Mouse (Mus musculus) CD8-positive naive resting alpha-beta T cell, adult 2 months (primary cell): ENCODE data around the gene Gm44596.

ENCODE experiments used
- DNase-seq, 2 experiments: peaks; one replicate each; pipeline ENCODE4 v3.0.0; 2022; ENCODE audit warnings: low read depth in 2 of 2, low spot score in 2 of 2

Gene Gm44596

DNA sequence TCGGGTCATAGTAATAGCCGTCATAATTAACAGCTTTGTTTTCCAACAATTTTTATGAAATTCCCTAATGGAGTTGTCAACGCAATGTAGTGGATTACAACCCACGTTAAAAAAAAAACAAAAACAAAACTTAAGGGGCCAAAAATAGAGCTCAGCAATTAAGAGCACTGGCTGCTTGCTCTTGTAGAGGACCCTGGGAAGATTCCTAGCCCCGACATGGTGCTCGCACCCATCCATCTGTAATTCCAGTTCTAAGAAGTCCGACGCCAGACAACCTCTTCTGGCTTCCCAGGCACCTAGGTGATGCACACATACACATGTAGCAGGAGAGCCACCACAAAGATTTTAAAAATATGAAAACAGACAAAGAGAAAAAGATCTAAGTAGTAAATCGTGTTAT is 49.7 kb downstream of the Gm44596 start:
- DNase-seq: no peak

DNA sequence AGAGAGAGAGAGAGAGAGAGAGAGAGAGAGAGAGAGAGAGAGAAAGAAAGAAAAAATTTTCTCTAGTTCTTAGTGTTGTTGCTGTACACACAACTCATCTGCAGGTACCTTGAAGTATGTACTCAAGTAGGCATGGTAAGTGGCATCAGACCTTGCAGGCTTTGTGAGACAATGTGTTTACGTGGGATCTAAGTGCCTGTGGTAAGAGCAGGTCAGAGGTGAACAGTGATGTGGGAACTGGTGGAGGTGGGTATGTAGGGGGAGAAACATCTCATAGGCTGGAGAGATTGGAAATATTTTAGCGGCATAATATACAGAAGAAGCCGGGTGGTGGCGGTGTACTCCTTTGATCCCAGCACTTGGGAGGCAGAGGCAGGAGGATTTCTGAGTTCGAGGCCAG is 52.3 kb downstream of the Gm44596 start:
- DNase-seq: no peak

DNA sequence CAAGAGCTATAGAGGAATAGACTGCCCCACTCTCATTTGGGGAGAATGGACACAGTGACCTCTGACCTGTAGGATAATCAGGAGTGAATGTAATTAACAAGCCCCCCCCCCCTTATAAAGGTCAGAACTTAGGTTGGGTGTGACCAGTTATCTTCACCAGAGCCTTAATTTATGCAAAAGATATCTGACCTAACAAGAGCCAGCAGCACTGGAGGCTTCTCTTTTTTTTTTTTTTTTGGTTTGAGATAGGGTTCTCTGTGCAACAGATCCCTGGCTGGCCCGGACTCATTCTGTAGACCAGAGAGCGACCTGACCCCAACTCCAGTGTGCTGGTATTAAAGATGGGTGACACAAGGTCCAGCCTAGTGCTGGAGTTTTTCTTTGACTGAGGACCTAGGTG is 54.0 kb downstream of the Gm44596 start:
- DNase-seq: no peak

DNA sequence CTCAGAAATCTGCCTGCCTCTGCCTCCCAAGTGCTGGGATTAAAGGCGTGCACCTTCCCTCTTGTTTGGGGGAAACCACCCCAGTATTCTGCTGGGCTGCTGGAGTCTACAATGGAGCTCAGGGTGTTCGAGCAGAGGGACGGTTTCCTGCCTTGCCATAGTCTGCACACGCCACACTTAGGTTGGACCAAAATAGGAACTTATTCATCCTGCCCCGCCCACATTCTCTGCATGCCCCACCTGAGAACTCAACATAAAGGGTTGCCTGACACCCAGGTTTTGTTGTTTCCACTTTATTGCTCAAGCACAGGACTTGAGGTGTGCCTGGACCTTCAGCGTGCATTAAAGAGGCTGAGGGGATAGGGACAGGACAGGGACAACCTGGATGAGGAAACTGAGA is 54.5 kb downstream of the Gm44596 start:
- DNase-seq: no peak

DNA sequence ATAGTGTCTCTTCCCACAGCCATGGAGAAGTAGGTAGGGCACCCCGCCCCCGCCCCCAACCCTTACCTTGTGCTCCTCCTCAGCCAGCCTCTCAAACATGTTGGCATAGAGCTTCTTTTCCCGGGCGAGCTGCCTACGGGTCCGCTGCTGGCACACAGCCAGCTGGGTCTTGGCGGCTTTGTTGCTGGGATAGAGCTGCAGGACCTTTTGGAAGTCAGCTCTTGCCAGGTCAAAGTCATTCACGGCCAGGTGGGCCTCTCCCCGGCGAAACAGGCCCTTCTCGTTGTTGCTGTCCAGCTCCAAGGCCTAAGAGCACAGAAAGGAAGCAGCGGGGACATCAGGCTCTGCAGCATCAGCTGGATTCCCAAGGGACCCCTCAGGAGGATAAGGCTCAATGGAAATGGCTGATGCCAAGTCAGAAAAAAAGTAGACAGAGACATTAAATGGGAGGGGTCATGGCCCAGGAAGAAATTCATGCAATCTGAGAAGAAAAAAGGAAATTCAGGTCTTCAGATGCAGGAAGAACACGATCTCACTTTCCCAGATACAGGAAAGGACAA is 57.1 kb downstream of the Gm44596 start:
- no peak for DNase-seq

DNA sequence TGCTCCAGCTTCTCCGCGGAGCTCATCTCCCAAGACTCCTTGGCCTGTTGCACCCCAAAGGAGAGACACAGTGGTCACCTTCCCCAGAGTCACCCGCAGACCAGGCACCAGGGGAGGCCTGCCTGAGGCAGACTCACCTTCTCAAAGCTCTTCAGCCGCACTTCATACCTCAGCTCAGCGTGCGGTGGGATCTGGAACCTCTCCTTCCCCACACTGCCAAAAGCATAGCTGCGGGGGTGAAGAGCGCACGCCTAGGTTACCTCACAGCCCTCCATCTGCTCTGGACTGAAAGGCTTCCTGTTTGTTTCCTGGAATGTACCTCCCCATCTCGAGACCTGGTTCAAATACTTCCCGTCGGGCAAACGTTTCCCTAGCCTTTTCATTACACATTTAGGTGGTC is 58.3 kb downstream of the Gm44596 start:
- no peak for DNase-seq

DNA sequence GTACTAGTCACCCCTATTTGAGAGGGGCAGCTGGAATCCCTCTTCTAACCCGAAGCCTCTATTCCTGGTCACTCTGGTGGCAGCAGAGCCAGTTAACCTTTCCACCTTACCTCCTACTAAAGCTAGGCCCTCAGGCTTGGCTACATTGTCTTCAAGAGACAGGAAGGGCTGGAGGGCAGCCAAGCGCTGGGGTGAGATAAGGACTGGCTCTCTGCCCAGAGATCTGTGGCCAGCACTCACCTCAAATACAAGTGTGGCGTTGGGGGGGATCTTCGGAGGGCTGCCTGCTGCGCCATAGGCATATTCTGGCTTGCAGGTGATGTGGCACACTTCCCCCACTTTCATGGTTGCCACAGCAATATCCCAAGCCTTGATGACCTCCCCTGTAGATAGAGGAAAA is 60.2 kb downstream of the Gm44596 start:
- no peak for DNase-seq

DNA sequence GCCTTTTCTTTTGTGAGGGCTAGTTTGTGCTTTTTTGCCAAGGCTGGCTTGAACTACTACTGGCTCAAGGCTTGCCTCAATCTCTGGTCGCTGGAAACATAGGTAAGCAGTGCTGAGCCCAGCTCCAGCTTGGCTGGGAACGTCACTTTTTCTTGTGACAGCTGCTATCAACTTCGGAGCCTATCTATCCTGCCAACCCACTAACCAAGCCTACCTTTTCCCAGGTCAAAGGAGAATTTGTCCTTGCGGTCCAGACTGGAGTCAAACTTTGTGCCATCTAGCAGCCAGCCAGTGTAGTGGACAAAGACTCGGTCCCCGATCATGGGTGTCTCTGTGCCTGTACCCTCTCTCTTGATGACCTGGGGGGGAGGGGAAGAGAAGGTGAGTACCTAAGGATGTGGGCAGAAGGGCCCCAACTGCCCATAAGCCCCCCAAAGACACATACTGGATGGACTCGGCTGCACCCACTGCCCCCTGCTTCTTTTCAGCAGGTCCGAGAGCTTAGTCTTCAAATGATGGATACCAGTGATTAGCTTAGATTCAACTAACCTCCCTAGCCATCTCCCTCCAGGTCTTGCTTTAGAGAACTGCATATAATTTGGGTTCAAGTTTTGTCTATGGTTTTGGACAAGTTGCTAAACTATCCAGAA is 61.2 kb downstream of the Gm44596 start:
- no peak for DNase-seq

DNA sequence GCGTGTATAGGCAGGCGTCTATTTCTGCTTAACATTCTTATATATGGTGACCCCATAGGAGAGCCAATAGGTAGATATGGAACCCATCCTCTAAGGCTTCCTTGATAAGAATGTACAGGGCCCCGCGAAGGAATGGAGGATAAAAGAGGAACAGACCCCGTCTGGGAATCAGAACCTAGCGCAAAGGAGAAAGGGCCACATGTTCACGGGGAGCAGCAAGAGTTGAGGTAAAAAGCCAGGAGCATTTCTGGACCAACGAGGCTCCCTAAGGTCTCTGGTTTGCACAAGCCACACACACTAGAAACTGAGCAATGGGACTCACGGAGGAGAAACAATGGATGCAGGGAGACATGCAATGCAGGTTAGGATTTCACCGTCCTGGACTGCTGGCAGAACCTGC is 62.0 kb downstream of the Gm44596 start:
- no peak for DNase-seq

DNA sequence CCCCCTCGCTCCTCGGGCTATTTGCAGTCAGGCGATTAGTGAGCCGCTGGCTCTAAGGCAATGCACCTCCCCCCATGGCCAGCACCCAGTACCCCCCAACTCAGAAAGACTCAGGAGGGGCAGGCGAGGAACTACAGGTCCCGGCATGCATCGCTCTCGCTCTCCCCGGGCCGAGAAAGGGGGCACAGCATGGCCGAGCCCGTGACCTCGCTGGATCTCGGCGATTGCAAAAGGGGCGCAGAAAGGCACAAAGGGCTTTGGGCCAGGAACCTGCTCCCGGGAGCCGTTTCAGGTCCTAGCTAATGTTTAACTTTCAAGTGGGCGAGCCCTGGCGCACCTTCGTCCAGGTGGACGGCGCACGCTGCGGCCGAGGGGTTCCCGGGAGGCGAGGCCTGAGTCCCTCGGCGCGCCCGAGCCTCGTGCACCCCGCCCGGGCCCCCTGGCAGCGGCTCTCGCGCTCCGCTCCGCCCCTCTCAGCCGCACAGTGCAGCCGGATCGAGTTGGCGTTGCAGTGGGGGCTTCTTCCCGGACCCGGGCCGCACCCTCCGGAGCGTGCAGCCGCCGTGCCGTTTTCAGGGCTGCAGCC is 62.5 kb downstream of the Gm44596 start:
- peak; percentile 20 to 27 for DNase-seq

DNA sequence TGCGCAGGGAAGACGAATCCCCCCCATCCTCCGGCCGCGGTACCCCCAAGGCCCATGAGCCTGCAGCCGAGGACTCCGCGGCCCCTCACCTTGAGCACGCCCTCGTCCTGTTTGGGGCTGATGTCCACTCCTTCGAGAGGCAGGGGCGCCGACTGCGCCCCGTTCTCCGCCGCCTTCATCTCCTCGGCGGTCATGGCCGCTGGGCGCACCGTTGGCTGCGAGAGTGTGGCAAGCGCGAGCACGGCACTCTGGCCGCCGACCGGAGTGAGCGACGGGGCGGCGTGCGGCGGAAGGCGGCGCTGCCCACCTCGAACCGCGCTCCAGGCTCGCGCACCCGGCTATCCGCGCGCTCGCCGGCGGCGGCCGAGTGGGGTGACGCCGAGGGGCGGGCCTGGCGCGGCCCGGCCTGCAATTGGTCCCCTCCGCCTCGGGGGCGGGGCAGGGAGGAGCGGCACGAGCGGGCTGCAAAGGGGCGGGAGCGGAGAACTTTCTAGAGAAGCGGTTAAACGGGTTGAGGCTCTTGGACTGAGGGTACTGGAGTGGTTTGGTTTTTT is 63.1 kb downstream of the Gm44596 start, which contains the start of gene Fkbp4:
Fkbp4 (minus strand) TSS at position 361 of the 554 bp plus-strand sequence.
- DNase-seq: peak; percentile 83 to 87

DNA sequence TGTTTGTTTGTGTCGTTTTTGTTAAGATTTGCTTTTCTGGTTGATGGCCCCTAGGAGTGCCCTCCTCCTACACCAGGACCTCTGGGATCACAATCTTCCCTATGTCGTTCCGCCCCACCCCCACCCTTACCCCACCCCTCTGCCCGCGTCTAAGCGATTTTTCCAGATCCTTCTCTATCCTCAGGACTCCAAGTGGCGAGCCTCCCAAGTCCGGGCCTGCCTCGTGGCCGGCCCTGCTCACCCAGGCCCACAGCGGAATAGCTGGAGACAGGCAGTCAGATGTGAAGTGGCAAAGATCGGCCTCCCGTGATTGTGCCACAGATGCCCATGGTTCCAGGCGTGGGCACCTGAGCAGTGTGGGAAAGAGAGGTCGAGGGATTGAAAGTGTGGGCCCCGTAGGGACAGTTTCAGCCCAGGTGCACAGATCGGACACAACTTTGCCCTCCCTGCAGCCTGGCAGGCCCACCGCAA is 63.6 kb downstream of the Gm44596 start:
- no peak for DNase-seq

DNA sequence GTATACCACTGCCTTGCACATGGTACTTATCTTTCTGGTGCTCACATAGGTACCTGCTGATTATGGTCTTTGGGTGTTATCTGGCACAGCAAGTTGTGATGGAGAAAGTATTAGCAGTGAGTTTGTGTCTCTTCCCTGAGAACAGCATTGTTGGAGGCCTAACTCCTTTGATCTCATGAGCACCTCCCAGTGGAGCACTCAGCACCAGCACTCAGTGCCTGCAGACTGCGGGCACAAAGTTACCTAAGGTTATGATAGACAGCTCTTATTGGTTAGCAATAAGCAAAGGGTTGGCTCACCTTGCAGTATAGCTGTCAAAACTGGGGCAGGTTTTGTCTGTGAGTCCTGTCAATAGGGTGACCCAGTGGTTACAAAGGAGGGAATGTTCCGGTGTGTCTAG is 64.9 kb downstream of the Gm44596 start:
- DNase-seq: no peak

DNA sequence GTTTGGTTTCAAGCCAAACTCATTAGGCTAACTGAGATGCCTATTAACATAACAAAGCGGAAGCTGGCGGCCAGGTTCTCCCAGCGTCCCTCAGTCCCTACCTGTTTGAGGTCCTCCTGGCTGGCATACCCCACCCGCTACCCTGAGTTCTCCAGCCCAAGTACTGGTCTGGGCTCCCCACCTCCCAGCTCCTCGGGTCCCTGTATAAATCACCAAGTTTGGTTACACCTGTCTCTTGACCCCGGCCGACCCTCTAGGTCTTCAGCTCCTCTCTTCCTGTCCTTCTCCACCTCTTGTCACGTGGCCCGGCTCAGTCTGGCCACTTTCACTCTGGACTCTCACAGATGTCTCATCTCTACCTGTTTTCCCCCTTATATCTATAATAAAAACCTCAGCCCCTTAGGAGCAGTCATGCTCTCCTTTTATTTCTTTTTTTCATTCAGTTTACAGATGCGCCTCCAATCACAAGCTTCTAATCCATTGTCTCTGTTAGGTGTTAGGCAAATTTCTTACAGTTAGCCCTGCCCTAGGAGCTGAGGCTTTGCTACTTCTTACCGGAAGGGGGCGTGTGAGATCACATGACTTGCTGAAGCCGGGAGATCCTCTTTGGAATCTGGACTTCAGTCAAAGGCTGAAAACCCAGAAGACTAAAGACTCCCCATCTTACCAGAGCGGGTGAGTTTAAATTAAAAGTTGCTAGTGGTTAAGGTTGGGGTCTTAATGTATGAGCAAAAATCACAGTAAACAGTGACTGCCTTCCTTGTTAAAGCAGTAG is 70.6 kb downstream of the Gm44596 start:
- peak in 1 of 2 experiments; percentile 21 for DNase-seq

DNA sequence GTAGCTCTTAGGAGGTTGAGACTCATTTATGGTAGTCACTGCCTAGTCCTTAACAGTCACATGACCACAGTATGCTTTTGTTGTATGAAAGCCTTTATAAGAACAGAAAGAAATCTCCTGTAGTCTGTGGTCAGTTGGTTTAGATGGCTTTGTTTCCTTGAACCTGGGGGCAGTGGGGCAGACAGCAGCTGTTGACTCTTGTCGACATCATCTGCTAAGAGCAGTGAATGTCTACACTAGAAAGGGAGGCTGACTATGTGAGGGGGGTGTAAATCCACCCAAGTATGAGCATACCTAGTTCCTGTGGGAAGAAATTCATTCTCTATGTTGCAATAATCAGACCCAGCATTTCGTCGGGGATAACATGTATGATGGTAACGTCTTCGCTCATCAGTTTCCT is 71.8 kb downstream of the Gm44596 start:
- DNase-seq: no peak

DNA sequence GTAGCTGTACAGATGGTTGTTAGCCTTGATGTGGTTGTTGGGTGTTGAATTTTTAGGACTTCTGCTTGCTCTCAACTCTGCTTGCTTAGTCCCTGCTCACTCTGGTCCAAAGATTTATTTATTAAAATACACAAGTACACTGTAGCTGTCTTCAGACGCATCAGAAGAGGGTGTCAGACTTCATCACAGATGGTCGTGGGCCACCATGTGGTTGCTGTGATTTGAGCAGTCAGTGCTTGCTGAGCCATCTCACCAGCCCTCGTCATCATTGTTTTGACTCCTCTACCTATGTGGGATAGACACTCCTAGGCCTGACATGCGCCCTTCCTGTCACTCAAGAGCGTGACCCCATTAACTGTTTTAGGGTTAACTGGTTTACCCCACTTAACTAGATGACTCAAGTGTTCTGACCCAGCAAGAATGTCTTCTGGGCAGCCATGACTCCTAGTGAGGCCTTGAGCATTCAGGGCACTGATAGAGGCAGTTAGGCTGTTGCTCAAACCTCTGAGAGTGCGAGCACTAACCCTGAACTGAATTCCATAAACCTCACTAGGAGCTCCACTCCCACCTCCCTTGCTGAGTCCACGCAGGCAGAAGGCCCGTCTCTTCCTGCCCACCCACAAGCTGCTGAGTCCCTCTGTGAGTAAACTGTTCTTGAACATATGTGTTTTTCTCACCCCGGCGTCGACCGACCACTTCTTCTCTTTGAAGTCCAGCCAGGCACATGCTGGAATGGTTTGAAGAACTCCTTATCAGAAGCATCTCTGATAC is 80.7 kb downstream of the Gm44596 start:
- DNase-seq: no peak
